Mouse (Mus musculus) G1E-ER4 (cell line): ENCODE measurements around the gene Bnip2. TPM values are rescaled to one million over a fixed set of nuclear protein-coding genes. Genes with fewer than 3 reads are reported as not detected.

Source experiments
- GATA1 ChIP-seq: IDR thresholded peaks from one replicate; pipeline ENCODE4 v1.8.0; 2012; ENCODE audit warnings: low read length, inconsistent platforms
- polyA plus RNA-seq: library from polyadenylated mRNA; stranded (reverse); fragments of >175 nt; gene quantifications from 2 replicates; pipeline ENCODE4 v1.2.3, GENCODE M21; 2012

Gene Bnip2
- polyA plus RNA-seq, 1 experiment, result 55.4 TPM

DNA sequence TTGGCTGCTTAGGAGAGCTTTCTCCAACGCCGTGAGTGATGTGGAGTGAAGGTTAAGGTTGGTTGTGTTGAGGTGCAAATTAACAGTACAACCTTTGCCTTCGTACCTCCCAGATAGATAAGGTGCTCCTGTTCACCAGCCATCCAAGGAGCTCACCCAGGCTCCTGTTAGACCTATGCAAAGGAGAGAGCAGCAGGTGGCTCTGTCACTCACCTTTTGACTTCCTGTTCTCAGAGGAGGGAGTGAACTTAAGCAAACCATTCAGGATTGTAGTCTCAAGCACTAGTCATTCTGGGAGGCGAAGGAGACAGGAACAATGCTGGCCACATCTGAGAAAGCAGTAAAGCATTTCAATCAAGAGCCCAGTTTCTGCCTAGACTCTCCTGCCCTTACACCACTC, 47.4 kb downstream of the Bnip2 start:
- no peak for TF ChIP-seq GATA1

DNA sequence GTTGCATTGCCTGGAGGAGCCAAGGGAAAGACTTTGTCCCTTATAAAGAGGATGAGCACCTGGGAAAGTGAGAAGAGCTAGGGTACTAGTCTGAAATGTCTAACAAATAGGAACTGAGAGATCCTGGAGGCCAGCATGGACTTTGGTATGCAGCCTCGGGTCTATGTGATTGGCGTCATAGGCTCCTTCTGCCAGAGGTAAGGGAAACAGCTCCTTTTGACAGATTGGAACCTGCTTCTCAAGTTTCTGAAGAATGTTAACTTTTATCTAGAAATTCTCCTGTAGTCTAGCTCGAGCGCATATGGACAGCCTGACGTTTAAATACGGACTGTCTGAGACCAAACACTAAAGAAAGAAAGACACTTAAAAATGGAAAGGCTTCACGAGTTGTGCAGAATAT, 48.7 kb downstream of the Bnip2 start, which contains the start of gene Gcnt3:
Gcnt3 (minus strand) TSS at position 101 of the 400 bp plus-strand sequence.
- no peak for TF ChIP-seq GATA1

DNA sequence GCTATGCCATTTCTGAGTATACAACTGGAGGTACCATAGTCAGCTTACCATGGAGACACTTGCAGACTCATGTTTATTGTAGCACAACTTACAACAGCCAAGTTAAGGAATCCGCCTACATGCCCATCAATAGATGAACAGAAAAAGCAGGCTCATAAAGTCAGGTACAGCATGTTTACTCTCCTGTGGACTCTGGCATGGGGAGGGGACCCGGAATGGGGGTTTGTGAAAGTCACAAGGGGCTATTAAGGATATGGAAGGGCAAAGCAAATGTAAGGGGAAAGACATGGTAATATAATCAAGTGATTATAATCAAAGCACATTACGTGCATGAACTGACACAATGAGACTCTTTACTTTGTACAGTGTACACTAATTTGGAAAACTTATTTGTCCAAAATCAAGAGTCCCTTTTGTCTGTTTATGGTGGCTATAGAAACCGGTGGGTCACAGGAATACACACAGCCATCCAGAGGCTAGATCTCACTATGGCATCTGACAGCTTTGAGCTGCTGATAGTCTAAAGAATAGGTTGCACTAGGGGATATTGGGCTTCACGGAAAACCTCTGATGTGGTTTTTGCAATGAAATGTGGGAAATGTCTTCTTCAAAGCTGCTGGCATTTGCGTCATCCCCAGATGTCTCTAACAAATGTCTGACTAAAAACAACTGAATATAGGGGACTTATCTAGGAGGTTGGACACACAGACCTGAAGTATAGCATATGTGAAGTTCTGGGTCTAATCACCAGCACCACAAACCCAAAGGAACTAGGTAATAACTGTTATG, 50.5 kb downstream of the Bnip2 start:
- no peak for TF ChIP-seq GATA1

DNA sequence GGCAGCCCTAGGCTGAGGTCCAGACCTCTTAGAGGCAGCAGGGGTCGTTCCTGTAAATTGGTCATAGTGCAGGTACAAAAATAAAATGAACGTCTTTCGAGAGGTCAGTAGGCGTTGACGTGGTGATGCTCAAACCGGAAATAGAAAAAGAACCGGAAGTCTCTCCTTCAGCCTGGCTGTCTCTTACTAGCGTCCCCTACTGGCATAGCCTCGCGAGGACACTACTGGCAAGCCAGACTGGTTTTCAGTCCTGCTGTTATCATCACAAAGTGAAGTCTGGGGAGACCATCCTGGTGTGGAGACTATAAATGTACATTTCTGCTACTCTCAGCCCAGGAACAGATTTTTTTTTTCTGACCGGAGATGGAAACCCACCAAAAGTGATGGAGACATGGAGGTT, 51.3 kb downstream of the Bnip2 start:
- TF ChIP-seq GATA1, result no peak

DNA sequence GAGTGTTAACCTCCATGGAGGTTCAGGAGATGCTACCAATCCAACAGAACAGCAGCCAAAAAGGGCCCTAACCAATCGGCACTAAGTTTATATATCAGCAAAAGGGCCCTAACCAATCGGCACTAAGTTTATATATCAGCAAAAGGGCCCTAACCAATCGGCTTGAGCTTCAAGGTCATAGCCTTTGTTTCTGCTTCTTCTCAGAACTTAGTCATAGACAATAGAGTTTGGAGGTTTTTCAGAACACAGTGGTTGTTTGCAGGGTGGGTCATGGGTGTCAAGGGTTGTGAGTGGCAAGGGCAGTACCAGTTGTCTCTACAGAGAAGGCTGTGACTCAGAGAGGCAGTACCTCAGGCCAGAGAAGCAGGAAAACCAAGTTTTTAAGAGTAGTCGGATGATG, 52.9 kb downstream of the Bnip2 start:
- TF ChIP-seq GATA1, result no peak

DNA sequence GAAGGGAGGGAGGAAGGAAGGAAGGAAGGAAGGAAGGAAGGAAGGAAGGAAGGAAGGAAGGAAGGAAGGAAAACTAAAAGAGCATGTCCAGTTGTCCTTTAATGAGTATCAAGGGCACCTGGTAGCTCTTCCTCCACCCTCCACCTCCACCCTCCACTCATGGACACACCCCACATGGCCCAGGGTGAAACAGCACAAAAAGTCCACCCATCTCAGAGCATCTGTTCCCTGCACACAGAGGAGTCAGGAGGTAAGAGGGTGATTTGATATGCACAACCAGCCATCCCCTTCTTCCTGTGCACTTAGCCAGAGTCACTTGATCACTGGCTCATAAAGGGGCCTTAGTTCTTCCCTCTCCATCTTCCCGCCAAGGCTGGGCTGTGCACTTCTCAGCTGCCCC, 53.7 kb downstream of the Bnip2 start:
- TF ChIP-seq GATA1, result no peak

DNA sequence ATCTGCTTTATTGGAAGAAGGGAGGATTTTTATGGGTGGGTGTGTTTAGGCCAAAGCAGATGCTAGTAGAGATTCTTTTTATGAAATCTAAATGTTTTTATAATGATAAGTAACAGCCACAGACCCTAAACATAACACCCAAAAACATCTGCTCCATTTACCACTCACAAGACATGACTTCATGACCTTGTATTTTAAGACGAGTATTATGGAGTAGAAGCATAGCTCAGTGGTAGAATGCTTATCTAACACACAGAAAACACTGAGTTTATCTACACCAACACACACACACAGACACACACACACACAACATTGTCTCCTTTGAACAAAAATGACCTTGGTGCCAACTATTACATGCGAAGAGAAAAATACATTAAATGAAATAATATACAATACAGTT, 55.6 kb downstream of the Bnip2 start:
- TF ChIP-seq GATA1, result no peak

DNA sequence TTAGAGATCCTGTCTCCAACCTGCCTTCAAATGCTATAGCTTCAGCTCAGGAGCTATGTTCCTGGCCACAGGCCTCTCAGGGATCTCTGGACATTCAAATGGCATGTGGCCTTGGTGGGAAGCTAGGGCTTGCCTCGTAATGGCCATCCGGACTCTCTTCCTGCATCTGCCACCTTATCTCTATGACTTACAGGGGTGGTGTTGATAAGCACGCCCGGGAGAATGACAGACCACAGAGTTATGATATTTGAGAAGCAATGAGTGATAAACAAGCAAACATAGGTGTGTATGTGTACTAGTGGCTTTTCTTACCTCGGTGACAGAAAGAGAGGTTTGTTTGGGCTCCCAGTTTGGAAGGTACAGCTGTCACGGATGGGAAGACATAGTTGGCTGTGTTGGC, 57.0 kb downstream of the Bnip2 start:
- peak; percentile 58 for TF ChIP-seq GATA1

DNA sequence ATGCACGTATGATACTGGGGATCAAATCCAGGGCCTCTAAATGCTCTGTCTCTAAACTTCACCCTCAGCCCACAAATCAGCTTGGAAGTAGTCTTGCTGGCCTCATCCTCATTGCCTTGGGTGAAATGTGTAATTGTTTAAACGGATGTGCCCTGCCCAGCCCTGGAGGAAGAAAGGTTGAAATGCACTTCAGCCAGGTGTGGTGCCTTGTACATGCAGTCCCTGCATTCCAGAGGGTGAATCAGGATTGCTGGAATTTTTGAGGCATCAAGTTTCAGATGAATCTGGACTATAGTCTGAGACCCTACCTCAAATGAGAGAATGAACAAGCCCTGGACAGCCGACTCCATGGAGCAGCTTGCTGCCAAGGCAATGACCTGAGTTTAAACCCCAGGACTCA, 58.6 kb downstream of the Bnip2 start:
- TF ChIP-seq GATA1, result no peak

DNA sequence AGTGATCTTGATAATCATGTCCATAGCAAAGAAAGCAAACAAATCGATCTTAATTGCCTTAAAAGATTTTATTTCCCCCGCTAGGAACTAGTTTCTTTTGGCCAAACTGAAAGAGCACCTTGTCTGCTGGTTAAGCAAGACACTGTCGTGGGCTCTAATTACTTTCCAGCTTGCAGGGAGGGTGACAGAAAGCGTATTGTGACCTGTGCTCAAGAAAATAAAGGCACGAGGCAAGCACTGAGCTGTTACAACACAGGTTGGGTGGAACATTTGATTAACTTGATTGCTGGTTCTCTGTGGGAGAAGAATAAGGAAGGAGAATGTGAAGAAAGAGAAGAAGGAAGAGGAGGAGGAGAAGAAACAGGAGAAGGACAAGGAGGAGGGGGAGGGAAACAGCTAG, 59.0 kb downstream of the Bnip2 start:
- TF ChIP-seq GATA1, result no peak

DNA sequence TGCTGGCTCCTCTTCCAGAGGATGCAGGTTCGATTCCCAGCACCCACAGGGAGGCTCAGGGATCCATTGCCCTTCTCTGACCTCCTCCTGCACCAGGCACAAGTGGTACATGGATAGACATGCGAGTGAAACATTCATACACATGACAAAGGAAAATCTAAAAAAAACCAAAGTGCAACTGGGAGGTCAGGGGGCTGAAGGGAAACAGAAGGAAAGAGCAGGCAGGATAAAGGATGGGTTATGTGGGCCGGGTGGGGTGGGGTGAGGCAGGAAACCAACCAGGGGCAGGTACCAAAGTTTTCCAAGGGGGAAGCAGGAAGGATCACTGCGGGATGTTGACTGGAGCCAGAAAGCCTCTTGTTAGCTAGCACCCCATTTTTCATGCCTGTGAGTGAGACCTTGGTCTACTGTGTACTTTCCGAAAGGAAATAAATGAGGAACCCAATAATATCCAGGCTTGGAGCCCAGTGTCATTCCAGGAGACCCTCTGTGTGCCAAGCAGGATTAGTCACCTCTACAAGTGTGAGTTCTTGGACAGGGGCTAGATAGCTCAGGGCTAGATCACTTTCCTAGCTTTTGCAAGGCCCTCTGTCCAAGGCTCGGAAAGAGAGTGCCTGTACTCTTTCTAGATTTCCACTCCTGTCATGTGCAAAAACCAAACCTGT, 59.6 kb downstream of the Bnip2 start:
- no peak for TF ChIP-seq GATA1

DNA sequence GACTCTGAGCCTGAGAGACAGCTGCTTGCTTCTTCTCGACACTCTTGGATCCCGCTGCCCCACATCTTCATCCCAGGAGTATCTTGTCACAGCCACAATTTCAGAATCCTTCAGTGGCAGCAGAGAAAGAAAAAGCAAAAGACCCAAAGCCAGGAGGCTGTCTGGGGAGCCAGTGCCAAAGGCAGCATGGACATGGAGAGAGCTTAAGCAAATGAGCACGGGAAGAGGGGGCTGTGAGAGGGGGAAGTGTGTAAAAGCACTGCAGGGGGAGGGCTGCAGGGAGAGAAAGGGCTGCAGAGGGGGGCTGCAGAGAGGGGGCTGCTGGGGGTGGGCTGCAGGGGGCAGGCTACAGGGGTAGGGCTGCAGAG, 60.1 kb downstream of the Bnip2 start:
- no peak for TF ChIP-seq GATA1

DNA sequence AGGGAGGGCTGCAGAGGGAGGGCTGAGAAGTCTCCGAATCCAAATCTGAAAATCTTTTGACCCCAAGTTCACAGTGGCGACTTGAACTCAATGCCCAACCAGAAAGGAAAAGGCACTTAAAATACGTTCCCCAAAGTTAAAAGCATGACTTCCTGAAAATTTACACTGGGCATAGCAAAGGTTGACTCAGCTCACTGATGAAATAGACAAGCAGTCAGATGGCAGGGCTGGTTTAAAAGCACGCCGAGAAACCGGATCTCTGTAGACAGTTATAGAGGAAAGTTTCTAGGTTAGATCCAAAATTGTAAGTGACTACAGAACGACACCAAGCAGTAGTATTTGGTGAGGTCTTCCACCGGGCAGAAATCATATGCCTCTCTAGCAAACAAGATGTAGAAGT, 60.6 kb downstream of the Bnip2 start:
- no peak for TF ChIP-seq GATA1

DNA sequence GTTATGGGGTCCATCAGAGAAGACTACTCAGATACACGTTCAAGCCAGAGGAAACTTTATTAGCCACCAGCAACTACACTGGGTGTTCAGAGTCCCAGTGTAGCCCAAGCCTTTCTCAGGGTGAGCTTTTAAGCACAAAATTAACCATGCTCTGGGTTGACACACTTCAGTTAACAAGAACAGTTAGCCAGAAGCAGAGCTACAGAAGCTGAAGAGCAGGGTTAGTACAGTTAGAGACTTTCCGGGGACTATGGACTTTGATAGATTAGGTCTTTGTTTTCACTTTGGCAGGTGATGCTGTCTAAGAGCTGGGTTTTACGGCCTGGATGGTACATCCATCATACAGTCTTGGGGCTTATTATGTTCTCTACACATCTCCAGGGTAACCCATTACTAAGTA, 63.5 kb downstream of the Bnip2 start:
- TF ChIP-seq GATA1, result no peak

DNA sequence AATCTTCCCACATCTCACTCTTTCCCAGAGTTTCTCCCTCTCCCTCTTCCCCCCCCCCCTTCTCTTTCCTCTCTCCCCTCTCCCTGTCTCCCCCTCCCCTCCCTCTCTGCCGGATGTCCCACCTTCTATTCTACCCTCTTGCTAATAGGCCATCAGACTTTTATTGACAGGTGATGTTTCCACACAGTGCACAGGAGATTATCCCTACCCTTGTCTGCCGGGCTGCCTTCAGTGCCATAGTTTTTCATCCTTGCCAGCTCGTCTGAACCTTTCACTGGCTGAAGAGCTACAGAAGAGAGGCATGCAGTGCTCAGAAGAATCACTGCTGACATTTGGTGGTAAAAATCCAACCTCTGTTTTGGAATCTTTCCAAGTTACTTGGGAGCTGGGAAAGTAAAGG, 64.1 kb downstream of the Bnip2 start:
- no peak for TF ChIP-seq GATA1

Other genes with a start within 250 kb of the Bnip2 start
- not detected in 2 replicates for gene Foxb1, start 228.5 kb upstream of the Bnip2 start, polyA plus RNA-seq
- gene Gtf2a2, start 23.1 kb downstream of the Bnip2 start, polyA plus RNA-seq, result 72.0 and 137 TPM in 2 replicates
- not detected in 2 replicates for gene Gcnt3, start 48.6 kb downstream of the Bnip2 start, polyA plus RNA-seq
- not detected in 2 replicates for gene Fam81a, start 153.1 kb downstream of the Bnip2 start, polyA plus RNA-seq
- gene Myo1e, start 217.9 kb downstream of the Bnip2 start, polyA plus RNA-seq, result 0.01 and 0.02 TPM in 2 replicates